Mouse (Mus musculus) C2C12 (cell line): ENCODE data around the gene Gdf15. TPM values are rescaled to one million over a fixed set of nuclear protein-coding genes. Genes with fewer than 3 reads are reported as not detected.

Experiments
- H3K27me3 ChIP-seq: one replicate; pipeline ENCODE4 v1.6.1; 2011; ENCODE audit not compliant: control insufficient read depth, insufficient read depth, insufficient read length
- H3K36me3 ChIP-seq: one replicate; pipeline ENCODE4 v1.6.1; 2011; ENCODE audit not compliant: control insufficient read depth, insufficient read depth
- H3K4me3 ChIP-seq: one replicate; pipeline ENCODE4 v1.5.1; 2011; ENCODE audit warnings: mild to moderate bottlenecking, control low read depth; ENCODE audit not compliant: poor library complexity, insufficient read depth, severe bottlenecking
- H3K79me2 ChIP-seq: one replicate; pipeline ENCODE4 v1.6.1; 2011; ENCODE audit not compliant: control insufficient read depth, insufficient read depth
- H3K79me3 ChIP-seq: one replicate; pipeline ENCODE4 v1.6.1; 2011; ENCODE audit warnings: low read depth, control low read depth
- H3ac ChIP-seq: one replicate; pipeline ENCODE3; 2011; ENCODE audit warnings: low read depth; ENCODE audit not compliant: control insufficient read depth, insufficient read length
- CEBPB ChIP-seq: IDR thresholded peaks from one replicate; pipeline ENCODE4 v1.6.1; 2011; ENCODE audit warnings: low read depth, mild to moderate bottlenecking, control low read depth, moderate library complexity
- CTCF ChIP-seq: IDR thresholded peaks from one replicate; pipeline ENCODE4 v1.5.1; 2011; ENCODE audit not compliant: control insufficient read depth, insufficient read depth, insufficient read length
- FOSL1 ChIP-seq: IDR thresholded peaks from one replicate; pipeline ENCODE4 v1.8.0; 2011; ENCODE audit warnings: mild to moderate bottlenecking, low read length; ENCODE audit not compliant: poor library complexity, insufficient read depth, severe bottlenecking
- MAX ChIP-seq: IDR thresholded peaks from one replicate; pipeline ENCODE4 v1.6.1; 2011; ENCODE audit warnings: mild to moderate bottlenecking, control low read depth
- MYOD1 ChIP-seq: IDR thresholded peaks from one replicate; pipeline ENCODE4 v1.6.1; 2011; ENCODE audit warnings: low read depth; ENCODE audit not compliant: control insufficient read depth, insufficient read length
- MYOG ChIP-seq: IDR thresholded peaks from one replicate; pipeline ENCODE4 v1.6.1; 2011; ENCODE audit not compliant: control insufficient read depth, insufficient read length; ENCODE audit errors: extremely low read depth
- USF1 ChIP-seq: IDR thresholded peaks from one replicate; pipeline ENCODE4 v1.6.1; 2011; ENCODE audit warnings: low read depth, mild to moderate bottlenecking, control low read depth, moderate library complexity
- polyA plus RNA-seq: library from polyadenylated mRNA; unstranded; fragments of >200 nt; fragmentation: generic; extraction: Trizol; gene quantifications from one replicate; pipeline ENCODE4 v1.2.1, GENCODE M21; 2012; ENCODE audit warnings: missing spikeins

Gene Gdf15
- polyA plus RNA-seq, 1 experiment, result 20.9 TPM

DNA sequence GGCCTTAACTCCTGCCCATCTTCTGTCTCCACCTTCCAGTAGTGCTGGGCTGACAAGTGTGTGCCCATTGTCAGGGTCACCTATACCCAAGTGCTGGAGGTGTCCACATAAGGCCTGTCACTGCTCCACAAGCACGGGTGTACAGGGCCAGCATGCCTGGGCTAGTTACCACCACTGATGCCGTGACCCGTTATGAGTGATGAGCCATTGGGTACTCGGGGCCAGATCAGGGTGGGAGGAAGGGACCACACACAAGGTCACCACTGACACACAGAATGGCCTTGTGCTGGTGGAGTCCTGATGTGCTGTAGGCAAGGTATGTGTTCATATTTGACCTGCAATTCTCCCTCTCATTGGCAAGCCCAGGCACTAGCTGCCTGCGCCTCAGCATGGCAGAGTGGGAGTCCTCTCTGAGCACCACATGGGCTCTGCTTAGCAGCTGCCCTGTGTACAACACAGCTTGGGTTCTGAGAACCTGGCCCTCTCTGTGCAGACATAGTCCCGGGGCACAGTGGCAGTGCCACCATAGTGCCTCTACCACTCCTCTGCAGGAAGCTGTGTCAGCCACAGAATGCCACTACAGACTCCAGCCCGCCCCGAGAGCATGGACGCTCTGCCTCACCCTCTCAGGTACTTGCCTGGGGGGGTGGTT lies 47.5 kb downstream of the Gdf15 start:
- Histone ChIP-seq H3ac (no peak overlapping the region), H3K27me3 (no peaks in the 10 kb centered on the region), H3K79me2 (no peaks in the 10 kb centered on the region), H3K4me3 (no peak overlapping the region), H3K79me3 (no peaks in the 10 kb centered on the region), H3K36me3 (peaks cover 47% of the 10 kb centered on the region)
- no peak for TF ChIP-seq MYOD1
- TF ChIP-seq USF1, result no peak
- no peak for TF ChIP-seq CEBPB
- no peak for TF ChIP-seq MAX
- no peak for TF ChIP-seq CTCF
- no peak for TF ChIP-seq FOSL1
- no peak for TF ChIP-seq MYOG

DNA sequence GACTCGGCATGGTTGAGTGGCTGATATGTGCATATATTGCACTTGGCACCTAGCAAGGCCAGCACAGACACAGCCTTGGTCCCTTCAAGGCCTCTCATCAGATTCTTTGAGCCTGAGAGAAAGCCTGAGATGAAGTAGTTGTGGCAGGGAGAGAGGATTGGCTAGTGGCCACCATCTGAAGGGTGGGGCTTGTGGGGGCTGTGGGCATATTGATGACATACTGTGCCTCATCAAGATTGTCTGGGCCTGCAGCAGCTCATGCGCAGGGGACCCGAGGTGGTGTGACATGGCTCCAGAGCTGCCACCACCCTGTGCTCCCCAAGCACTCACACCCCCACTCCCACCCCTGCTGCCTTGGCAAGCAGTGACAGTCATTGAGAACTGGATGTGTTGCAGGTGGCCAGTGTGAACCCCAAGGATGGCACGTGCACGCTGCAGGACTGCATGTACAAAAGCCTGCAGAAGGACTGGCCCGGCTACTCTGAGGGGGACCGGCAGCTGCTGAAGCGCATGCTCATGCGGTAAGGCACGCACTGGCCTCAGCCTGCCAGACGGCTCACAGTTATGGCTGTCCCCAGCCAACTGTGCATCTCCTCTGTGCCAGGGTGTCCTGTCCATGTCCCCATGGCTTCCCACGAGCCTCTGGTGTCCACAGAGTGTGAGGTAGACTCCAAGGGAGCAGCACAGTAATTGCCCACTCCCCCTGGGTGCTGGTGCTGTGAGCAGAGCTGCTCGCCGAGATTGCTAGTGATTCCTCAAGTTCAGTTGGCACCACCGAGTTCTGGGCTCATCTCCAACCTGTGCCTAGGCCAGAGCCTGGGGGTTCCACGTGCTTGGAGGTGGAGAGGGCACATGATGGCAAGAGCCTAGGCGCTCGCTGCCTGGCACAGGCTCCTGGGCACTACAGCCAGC lies 48.5 kb downstream of the Gdf15 start:
- Histone ChIP-seq H3K79me2 (no peaks in the 10 kb centered on the region), H3ac (no peak overlapping the region), H3K27me3 (no peaks in the 10 kb centered on the region), H3K79me3 (no peaks in the 10 kb centered on the region), H3K4me3 (no peak overlapping the region), H3K36me3 (peaks cover 53% of the 10 kb centered on the region)
- TF ChIP-seq CTCF (no peak), USF1 (no peak), MYOG (no peak), MAX (no peak), MYOD1 (no peak), FOSL1 (no peak), CEBPB (no peak)

Other genes starting within 250 kb of the Gdf15 start
- gene Crtc1, start 192.9 kb downstream of the Gdf15 start, polyA plus RNA-seq, result 11.7 TPM
- 34.4 TPM for gene Klhl26, start 155.5 kb downstream of the Gdf15 start, polyA plus RNA-seq
- 0.36 TPM for gene Tmem59l, start 145.1 kb downstream of the Gdf15 start, polyA plus RNA-seq
- 294 TPM for gene Crlf1, start 139.3 kb downstream of the Gdf15 start, polyA plus RNA-seq
- gene Rex1bd, start 125.7 kb downstream of the Gdf15 start, polyA plus RNA-seq, result 199 TPM
- gene Uba52, start 121.7 kb downstream of the Gdf15 start, polyA plus RNA-seq, result 1,556 TPM
- 256 TPM for gene Fkbp8, start 104.7 kb downstream of the Gdf15 start, polyA plus RNA-seq
- gene Kxd1, start 104.5 kb downstream of the Gdf15 start, polyA plus RNA-seq, result 47.5 TPM
- gene Ell, start 93.0 kb downstream of the Gdf15 start, polyA plus RNA-seq, result 12.3 TPM
- gene Isyna1, start 38.1 kb downstream of the Gdf15 start, polyA plus RNA-seq, result 78.6 TPM
- gene Ssbp4, start 23.6 kb downstream of the Gdf15 start, polyA plus RNA-seq, result 193 TPM
- not detected for gene Lrrc25, start 16.3 kb downstream of the Gdf15 start, polyA plus RNA-seq
- gene Pgpep1, start 27.9 kb upstream of the Gdf15 start, polyA plus RNA-seq, result 34.9 TPM
- 300 TPM for gene Lsm4, start 40.8 kb upstream of the Gdf15 start, polyA plus RNA-seq
- 128 TPM for gene Jund, start 66.5 kb upstream of the Gdf15 start, polyA plus RNA-seq
- 0.01 TPM for gene Iqcn, start 71.0 kb upstream of the Gdf15 start, polyA plus RNA-seq
- not detected for gene Gm3336, start 86.1 kb upstream of the Gdf15 start, polyA plus RNA-seq
- 0.01 TPM for gene Pde4c, start 91.3 kb upstream of the Gdf15 start, polyA plus RNA-seq
- gene Rab3a, start 122.2 kb upstream of the Gdf15 start, polyA plus RNA-seq, result 14.4 TPM
- 86.8 TPM for gene Mpv17l2, start 128.5 kb upstream of the Gdf15 start, polyA plus RNA-seq
- gene Pik3r2, start 144.3 kb upstream of the Gdf15 start, polyA plus RNA-seq, result 71.7 TPM
- 32.5 TPM for gene Mast3, start 172.6 kb upstream of the Gdf15 start, polyA plus RNA-seq
- 29.3 TPM for gene Il12rb1, start 176.0 kb upstream of the Gdf15 start, polyA plus RNA-seq
- 4.4 TPM for gene Arrdc2, start 207.3 kb upstream of the Gdf15 start, polyA plus RNA-seq
- gene Kcnn1, start 230.8 kb upstream of the Gdf15 start, polyA plus RNA-seq, result 3.2 TPM
- gene Ccdc124, start 241.5 kb upstream of the Gdf15 start, polyA plus RNA-seq, result 142 TPM